Mouse (Mus musculus) embryonic stem cell, embryonic (primary cell): Measurements from ENCODE around the gene Trpm2.

Source experiments
- CTCF ChIA-PET, 4 experiments: fragments of 300-600 bp in 2 of 4; fragments of 350-600 bp in 2 of 4; sonication (Branson Sonifier 250); formaldehyde crosslinking; loops; one replicate each; lab custom pipeline; 2022; ENCODE audit warnings: inconsistent platforms in 2 of 4; lab: Charles Lee
- POLR2A ChIA-PET, 4 experiments: fragments of 300-600 bp in 2 of 4; fragments of 350-600 bp in 2 of 4; sonication (Branson Sonifier 250); formaldehyde crosslinking; loops; one replicate each; lab custom pipeline; 2022; ENCODE audit warnings: antibody characterized with exemption in 4 of 4, inconsistent platforms in 1 of 4; lab: Charles Lee

The Trpm2 gene

GRCm38 (mm10) chr10:78004479-78005100 is 34.2 kb upstream of the Trpm2 start:
- ChIA-PET POLR2A (interaction anchor here in 3 of 4 experiments (0.6 to 8.6 kb wide), 6 partner anchors 10 to 313 kb away, joined by 3 to 94 read pairs (median 4); no protein-coding TSS in a partner anchor), CTCF (no interaction called here)

- CTCF ChIA-PET = interaction anchor here in 2 of 4 experiments (0.6 to 3.9 kb wide), 3 partner anchors 8 to 153 kb away, joined by 3 to 17 read pairs (median 4); partner anchors contain the start of gene Pfkl (in 1 of the 2)
- POLR2A ChIA-PET = interaction anchor here in 1 of 4 experiments (0.6 to 2.7 kb wide), 4 partner anchors 8 to 17 kb away, joined by 3 to 11 read pairs (median 8); partner anchors contain the start of gene Pfkl
These were observed 32.0 kb upstream of the Trpm2 start for GRCm38 (mm10) chr10:78002316-78002715.

- ChIA-PET POLR2A (interaction anchor here in 2 of 4 experiments (1.5 to 2.7 kb wide), 4 partner anchors 8 to 16 kb away, joined by 8 to 19 read pairs (median 10); partner anchors contain the start of gene Pfkl (in 2 of the 2)), CTCF (interaction anchor here in 2 of 4 experiments (0.6 to 3.9 kb wide), 3 partner anchors 8 to 153 kb away, joined by 3 to 17 read pairs (median 5); partner anchors contain the start of gene Pfkl (in 1 of the 2))
These were observed 31.4 kb upstream of the Trpm2 start for GRCm38 (mm10) chr10:78001796-78002195.

GRCm38 (mm10) chr10:78000200-78000599 is 29.8 kb upstream of the Trpm2 start:
- POLR2A ChIA-PET = interaction anchor here in 3 of 4 experiments (0.6 to 2.7 kb wide), 6 partner anchors 9 to 328 kb away, joined by 3 to 19 read pairs (median 6); partner anchors contain the start of gene Pfkl (in 2 of the 3)
- CTCF ChIA-PET = interaction anchor here in 1 of 4 experiments (1.2 to 3.9 kb wide), 4 partner anchors 10 to 19 kb away, joined by 3 to 17 read pairs (median 5); partner anchors contain the start of gene Pfkl

- POLR2A ChIA-PET = interaction anchor here in 3 of 4 experiments (1.1 to 10.1 kb wide), 8 partner anchors 12 to 174 kb away, joined by 3 to 94 read pairs (median 4); partner anchors contain the start of genes Pfkl (in 2 of the 3) and D10Jhu81e (in 1 of the 3)
- CTCF ChIA-PET = interaction anchor here in 2 of 4 experiments (0.6 to 2.0 kb wide), 3 partner anchors 10 to 202 kb away, joined by 3 to 5 read pairs (median 4); no protein-coding TSS in a partner anchor
These were observed 25.3 kb upstream of the Trpm2 start for GRCm38 (mm10) chr10:77995639-77996038.

- CTCF ChIA-PET = interaction anchor here in 3 of 4 experiments (0.9 to 2.4 kb wide), 7 partner anchors 10 to 225 kb away, joined by 3 to 23 read pairs (median 6); partner anchors contain the start of gene Pfkl (in 1 of the 3)
- POLR2A ChIA-PET = interaction anchor here in 3 of 4 experiments (0.8 to 3.1 kb wide), 19 partner anchors 8 to 441 kb away, joined by 3 to 21 read pairs (median 5); partner anchors contain the start of genes D10Jhu81e (in 1 of the 3) and Pfkl (in 1 of the 3)
These were observed 15.4 kb upstream of the Trpm2 start for GRCm38 (mm10) chr10:77985775-77986174.

GRCm38 (mm10) chr10:77984660-77985059 is 14.3 kb upstream of the Trpm2 start:
- CTCF ChIA-PET = interaction anchor here (0.5 to 2.4 kb wide), 49 partner anchors 8 to 1204 kb away, joined by 3 to 23 read pairs (median 4); partner anchors contain the start of genes Pfkl (in 4 of the 4), D10Jhu81e (in 1 of the 4), Rrp1 (in 1 of the 4) and Trappc10 (in 1 of the 4)
- POLR2A ChIA-PET = interaction anchor here (0.7 to 3.1 kb wide), 24 partner anchors 9 to 442 kb away, joined by 3 to 21 read pairs (median 4); partner anchors contain the start of genes Pfkl (in 2 of the 4), D10Jhu81e (in 1 of the 4), Pwp2 (in 1 of the 4) and Rrp1 (in 1 of the 4)

- POLR2A ChIA-PET = interaction anchor here (0.5 to 2.0 kb wide), 14 partner anchors 14 to 206 kb away, joined by 3 to 10 read pairs (median 4); partner anchors contain the start of genes Pfkl (in 2 of the 4) and Pwp2 (in 1 of the 4)
- CTCF ChIA-PET = interaction anchor here in 3 of 4 experiments (0.5 to 1.0 kb wide), 6 partner anchors 32 to 1878 kb away, joined by 3 to 4 read pairs (median 3); no protein-coding TSS in a partner anchor
These were observed 8.3 kb upstream of the Trpm2 start, which contains the start of gene 1810043G02Rik for GRCm38 (mm10) chr10:77978351-77979350. Gene 1810043G02Rik (plus strand): TSS chr10:77978524.

GRCm38 (mm10) chr10:77976458-77977150 is 6.2 kb upstream of the Trpm2 start:
- ChIA-PET POLR2A (interaction anchor here in 2 of 4 experiments (1.0 to 1.9 kb wide), 6 partner anchors 20 to 354 kb away, joined by 3 to 8 read pairs (median 3); partner anchors contain the start of genes Icosl (in 1 of the 2) and Pfkl (in 1 of the 2)), CTCF (interaction anchor here in 2 of 4 experiments (0.5 to 0.9 kb wide), 3 partner anchors 34 to 177 kb away, joined by 3 to 4 read pairs (median 3); no protein-coding TSS in a partner anchor)

GRCm38 (mm10) chr10:77975653-77976052 is 5.3 kb upstream of the Trpm2 start:
- ChIA-PET POLR2A (interaction anchor here in 2 of 4 experiments (1.0 to 1.9 kb wide), 3 partner anchors 21 to 93 kb away, joined by 3 to 8 read pairs (median 4); partner anchors contain the start of genes Icosl (in 1 of the 2) and Pfkl (in 1 of the 2)), CTCF (interaction anchor here in 1 of 4 experiments (0.6 kb wide), 1 partner anchor 51 kb away, joined by 11 read pairs; no protein-coding TSS in a partner anchor)

- CTCF ChIA-PET = interaction anchor here in 1 of 4 experiments (0.6 kb wide), 1 partner anchor 418 kb away, joined by 3 read pairs; no protein-coding TSS in a partner anchor
- POLR2A ChIA-PET = interaction anchor here in 1 of 4 experiments (1.1 kb wide), 1 partner anchor 9 kb away, joined by 3 read pairs; no protein-coding TSS in a partner anchor
These were observed 4.4 kb upstream of the Trpm2 start for GRCm38 (mm10) chr10:77974811-77975210.

GRCm38 (mm10) chr10:77974323-77974722 is 4.0 kb upstream of the Trpm2 start:
- CTCF ChIA-PET = no interaction called here
- POLR2A ChIA-PET = interaction anchor here in 1 of 4 experiments (1.1 kb wide), 1 partner anchor 9 kb away, joined by 3 read pairs; no protein-coding TSS in a partner anchor

GRCm38 (mm10) chr10:77971709-77972553 is 1.6 kb upstream of the Trpm2 start:
- ChIA-PET POLR2A (interaction anchor here (0.6 to 2.1 kb wide), 12 partner anchors 10 to 272 kb away, joined by 3 to 7 read pairs (median 4); partner anchors contain the start of genes Pfkl (in 2 of the 4) and Pwp2 (in 1 of the 4)), CTCF (interaction anchor here (0.5 to 1.9 kb wide), 33 partner anchors 8 to 469 kb away, joined by 3 to 9 read pairs (median 4); partner anchors contain the start of genes Pfkl (in 2 of the 4), D10Jhu81e (in 1 of the 4) and Icosl (in 1 of the 4))

- CTCF ChIA-PET = interaction anchor here in 3 of 4 experiments (0.5 to 1.2 kb wide), 5 partner anchors 10 to 191 kb away, joined by 3 to 6 read pairs (median 3); partner anchors contain the start of gene Icosl (in 1 of the 3)
- POLR2A ChIA-PET = interaction anchor here in 1 of 4 experiments (1.3 to 2.1 kb wide), 2 partner anchors 38 to 214 kb away, joined by 5 to 6 read pairs; partner anchors contain the start of genes Pfkl and Pwp2
These were observed 828 bp upstream of the Trpm2 start for GRCm38 (mm10) chr10:77971191-77971590.
